Mouse (Mus musculus) Muller cell, postnatal 12 days (primary cell): ENCODE results near the gene Cxcl14.

Source experiments
- DNase-seq: peaks from one replicate; pipeline ENCODE4 v3.0.0-alpha.2; 2015; ENCODE audit errors: inconsistent ontology term

Gene Cxcl14

GRCm38 (mm10) chr13:56295943-56296658 lies at the start of gene Cxcl14:
TSS of gene Cxcl14 (minus strand) at chr13:56296551.
- DNase-seq: peak; percentile 84

GRCm38 (mm10) chr13:56344355-56344754 lies 48.0 kb upstream of the Cxcl14 start:
- no peak for DNase-seq

GRCm38 (mm10) chr13:56342491-56342890 lies 46.1 kb upstream of the Cxcl14 start:
- DNase-seq: no peak

- no peak for DNase-seq
Measured at GRCm38 (mm10) chr13:56340513-56340912, 44.2 kb upstream of the Cxcl14 start.

- DNase-seq: no peak
Measured at GRCm38 (mm10) chr13:56339816-56340215, 43.5 kb upstream of the Cxcl14 start.

- no peak for DNase-seq
Measured at GRCm38 (mm10) chr13:56336982-56337381, 40.6 kb upstream of the Cxcl14 start.

GRCm38 (mm10) chr13:56334802-56335690 lies 38.7 kb upstream of the Cxcl14 start:
- DNase-seq: peak; percentile 56

- DNase-seq: no peak
Measured at GRCm38 (mm10) chr13:56334236-56334635, 37.9 kb upstream of the Cxcl14 start.

GRCm38 (mm10) chr13:56332356-56332755 lies 36.0 kb upstream of the Cxcl14 start:
- no peak for DNase-seq

- DNase-seq: peak; percentile 62
Measured at GRCm38 (mm10) chr13:56330603-56331455, 34.5 kb upstream of the Cxcl14 start.

GRCm38 (mm10) chr13:56329769-56330168 lies 33.4 kb upstream of the Cxcl14 start:
- DNase-seq: peak; percentile 65

- DNase-seq: no peak
Measured at GRCm38 (mm10) chr13:56329165-56329564, 32.8 kb upstream of the Cxcl14 start.

GRCm38 (mm10) chr13:56327779-56328178 lies 31.4 kb upstream of the Cxcl14 start:
- DNase-seq: no peak

- no peak for DNase-seq
Measured at GRCm38 (mm10) chr13:56321635-56322034, 25.3 kb upstream of the Cxcl14 start.

GRCm38 (mm10) chr13:56316930-56317329 lies 20.6 kb upstream of the Cxcl14 start:
- no peak for DNase-seq

GRCm38 (mm10) chr13:56315201-56315600 lies 18.9 kb upstream of the Cxcl14 start:
- peak; percentile 69 for DNase-seq

- no peak for DNase-seq
Measured at GRCm38 (mm10) chr13:56305058-56305457, 8.7 kb upstream of the Cxcl14 start.

- no peak for DNase-seq
Measured at GRCm38 (mm10) chr13:56304453-56304852, 8.1 kb upstream of the Cxcl14 start.

GRCm38 (mm10) chr13:56299336-56299735 lies 3.0 kb upstream of the Cxcl14 start:
- no peak for DNase-seq

- DNase-seq: no peak
Measured at GRCm38 (mm10) chr13:56296659-56297020, 289 bp upstream of the Cxcl14 start.

- DNase-seq: no peak
Measured at GRCm38 (mm10) chr13:56295586-56295942, 787 bp downstream of the Cxcl14 start.

- DNase-seq: no peak
Measured at GRCm38 (mm10) chr13:56294908-56295307, 1.4 kb downstream of the Cxcl14 start.
